Mouse (Mus musculus) ZHBTc4 (cell line): ENCODE results near the gene Mxd3.
A peak's percentile ranks its signal among the peaks of the same experiment; 100 is the strongest.

Experiments
- DNase-seq: peaks from one replicate; pipeline ENCODE4 v3.0.0-alpha.2; 2011; ENCODE audit warnings: low read depth, low spot score

Mxd3 gene

DNA sequence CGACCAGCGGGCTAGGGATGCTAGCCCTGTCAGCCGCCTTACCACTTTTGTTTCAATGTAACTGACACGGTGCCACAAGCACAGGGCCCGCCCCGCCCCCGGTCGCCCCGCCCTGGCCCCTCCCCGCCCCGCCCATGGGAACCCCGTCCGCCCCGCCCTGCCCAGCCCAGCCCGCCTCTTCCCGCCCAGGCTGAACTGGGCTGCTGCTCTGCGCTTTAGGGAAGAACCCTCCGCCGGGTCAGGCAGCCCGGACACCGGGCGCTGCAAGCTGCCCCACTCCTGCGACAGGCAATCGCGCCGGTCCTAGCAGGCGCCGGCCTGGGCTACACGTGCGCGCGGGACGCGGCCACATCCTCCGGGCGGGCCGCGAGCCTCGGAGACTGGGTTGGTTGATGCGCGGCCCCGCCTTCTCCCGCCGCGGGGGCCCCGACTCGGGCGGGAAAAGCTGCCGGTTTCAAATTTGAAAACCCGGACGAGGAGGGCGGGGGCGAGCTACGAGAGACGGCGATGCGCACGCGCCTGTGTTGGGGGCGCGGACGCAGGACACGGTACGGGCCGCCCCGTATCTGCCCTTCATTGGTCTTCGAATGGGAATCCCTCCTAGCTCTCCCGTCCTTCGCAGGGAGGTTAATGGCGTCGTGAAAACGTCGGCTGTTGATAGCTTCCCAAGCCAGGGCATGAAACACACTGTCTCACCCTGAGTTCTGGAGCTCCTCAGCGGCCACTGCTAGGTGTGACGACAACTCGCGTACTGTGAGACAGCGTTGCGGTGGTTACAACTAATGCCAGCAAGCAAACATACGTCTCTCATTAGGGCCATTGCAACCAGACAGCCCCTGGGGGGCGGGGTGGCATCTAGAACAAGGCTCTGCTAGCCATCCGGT lies at the start of gene Mxd3:
Gene Mxd3 (minus strand): TSS at position 141 of the 884 bp plus-strand sequence.
- peak; percentile 93 for DNase-seq

GRCm38 (mm10) chr13:55378907-55379580 lies 49.4 kb upstream of the Mxd3 start:
- peak; percentile 80 for DNase-seq

DNA sequence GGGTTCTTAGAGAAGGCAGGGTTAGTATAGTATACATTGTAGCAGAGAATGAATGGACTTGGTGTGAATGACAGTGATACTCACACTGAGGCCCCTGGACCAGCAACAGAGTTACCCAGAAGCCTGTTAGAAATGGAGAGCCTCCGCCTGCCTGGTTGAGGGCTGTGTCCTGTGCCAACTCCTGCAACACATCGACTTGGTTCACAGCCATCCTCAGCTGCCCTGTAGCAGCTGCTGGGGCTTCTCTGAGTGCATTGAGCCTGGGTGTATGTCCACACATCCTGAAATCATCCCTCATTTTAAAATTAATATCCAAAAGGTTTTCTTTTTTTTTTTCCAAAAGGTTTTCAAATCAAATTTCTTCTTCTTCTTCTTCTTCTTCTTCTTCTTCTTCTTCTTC lies 46.3 kb upstream of the Mxd3 start:
- DNase-seq, result no peak

DNA sequence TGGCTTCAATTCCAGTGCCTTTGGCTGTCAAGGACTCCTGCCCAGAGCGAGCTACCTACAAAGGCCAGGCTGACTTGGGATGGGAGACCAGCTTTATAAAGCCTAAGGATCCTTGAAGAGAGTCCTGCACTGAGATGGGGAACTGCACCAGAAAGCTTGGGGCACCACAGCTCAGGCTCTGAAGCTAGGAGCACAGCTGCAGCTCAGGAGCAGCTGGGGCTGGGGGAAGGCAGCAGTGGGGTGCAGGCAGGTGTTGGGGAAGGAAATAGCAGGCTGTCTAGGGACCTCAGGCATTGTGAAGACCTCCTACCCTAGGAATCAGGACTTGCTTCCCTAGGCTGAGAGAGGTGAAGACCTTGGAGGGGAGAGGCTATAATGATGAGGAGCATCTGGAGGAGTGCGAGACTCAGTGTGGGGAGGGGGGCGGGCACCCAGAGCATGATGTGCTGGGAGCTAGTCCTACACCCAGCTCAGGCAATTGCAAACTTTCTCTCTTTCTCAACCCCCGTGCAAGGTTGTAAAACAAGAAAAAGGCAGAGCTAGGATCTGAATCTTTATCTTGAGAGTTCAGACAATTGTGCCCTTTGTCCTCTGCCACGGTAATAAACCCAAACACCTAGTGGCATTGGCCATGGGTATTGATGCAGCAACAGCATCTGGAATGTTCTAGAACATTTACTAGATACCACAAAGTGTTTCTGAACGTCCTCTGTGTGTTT lies 44.7 kb upstream of the Mxd3 start:
- no peak for DNase-seq

- no peak for DNase-seq
Measured at GRCm38 (mm10) chr13:55371740-55372139, 42.1 kb upstream of the Mxd3 start.

DNA sequence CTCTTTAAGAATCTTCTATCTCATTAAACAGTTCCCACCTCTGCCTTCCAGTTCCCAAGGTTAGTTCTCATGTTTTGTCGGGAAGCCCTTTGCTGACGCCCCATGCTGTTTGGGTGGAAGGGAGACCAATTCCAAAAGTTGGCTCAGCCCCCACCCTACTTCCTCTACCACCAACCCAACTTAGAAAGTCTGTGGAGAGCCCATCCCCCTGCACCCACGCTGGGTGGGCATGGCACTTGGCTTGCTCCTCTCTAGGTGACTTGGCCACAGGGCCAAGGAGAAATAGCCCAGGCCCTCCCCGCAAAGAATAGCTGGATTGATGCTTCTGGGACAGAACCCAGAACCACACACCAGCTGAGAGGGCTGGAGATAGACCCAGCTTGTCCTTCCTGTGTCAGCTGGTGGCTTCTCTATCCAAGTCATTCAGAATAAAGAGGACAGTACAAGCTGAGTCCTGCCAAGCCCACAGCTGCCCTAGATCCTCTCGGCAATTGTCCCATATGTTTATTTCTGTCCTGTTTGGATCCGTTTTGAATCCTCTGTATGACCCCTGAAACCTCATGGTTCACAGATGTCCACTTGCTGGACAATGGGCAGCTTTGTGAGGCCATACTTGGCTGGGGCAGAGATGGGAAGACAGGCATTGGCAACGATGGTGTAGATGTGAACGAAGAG lies 41.5 kb upstream of the Mxd3 start:
- DNase-seq, result no peak

GRCm38 (mm10) chr13:55370234-55370633 lies 40.6 kb upstream of the Mxd3 start:
- no peak for DNase-seq

GRCm38 (mm10) chr13:55369531-55370114 lies 40.0 kb upstream of the Mxd3 start, which contains the start of gene Rgs14:
TSS of gene Rgs14 (plus strand) at chr13:55369732.
- DNase-seq, result no peak

GRCm38 (mm10) chr13:55368401-55368800 lies 38.8 kb upstream of the Mxd3 start:
- DNase-seq, result no peak

- peak; percentile 99 for DNase-seq
Measured at GRCm38 (mm10) chr13:55362453-55363060, 32.9 kb upstream of the Mxd3 start, which contains the start of gene Lman2. TSS of gene Lman2 (minus strand) at chr13:55362783.

DNA sequence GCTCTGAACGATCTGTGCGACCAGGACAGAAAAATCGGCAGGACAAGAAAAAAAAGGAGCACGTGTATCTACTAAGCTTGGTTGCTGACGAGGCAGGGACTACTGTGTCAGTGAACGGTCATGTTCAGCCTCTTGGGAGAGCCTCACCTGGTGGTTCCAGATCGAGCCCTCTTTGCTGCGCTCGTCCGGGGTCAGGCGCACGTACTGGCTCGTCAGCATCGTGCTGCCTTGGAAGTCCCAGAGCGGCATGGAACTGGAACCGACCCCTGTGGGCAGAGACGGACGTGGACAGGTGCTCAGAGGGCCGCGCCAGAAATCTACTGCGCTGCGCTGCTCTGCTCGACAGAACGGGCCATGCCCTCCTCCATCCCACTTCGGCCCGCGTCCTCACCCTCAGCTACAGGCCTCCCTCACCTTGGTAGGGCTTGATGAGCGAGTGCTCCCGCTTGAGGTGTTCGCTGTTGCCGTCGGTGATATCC lies 32.4 kb upstream of the Mxd3 start:
- DNase-seq, result no peak

DNA sequence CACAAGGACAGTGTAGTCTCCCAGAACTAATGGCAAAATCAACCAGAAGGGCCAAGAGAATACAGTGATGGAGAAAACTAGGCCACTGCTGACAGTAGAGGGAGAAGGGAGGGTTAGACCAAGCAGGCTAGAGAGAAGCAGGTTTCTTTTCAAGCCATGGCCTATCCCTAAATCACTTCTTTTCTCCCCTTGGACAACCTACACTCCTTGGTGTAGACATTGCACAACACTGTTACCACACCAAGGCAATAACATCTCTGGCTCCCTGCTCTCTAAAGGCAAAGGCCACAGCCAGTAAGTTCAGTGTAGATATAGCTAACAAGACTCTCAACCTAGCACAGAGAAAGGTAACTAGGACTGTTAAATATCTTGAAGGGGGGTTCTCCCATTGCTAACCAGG lies 31.5 kb upstream of the Mxd3 start:
- DNase-seq, result no peak

DNA sequence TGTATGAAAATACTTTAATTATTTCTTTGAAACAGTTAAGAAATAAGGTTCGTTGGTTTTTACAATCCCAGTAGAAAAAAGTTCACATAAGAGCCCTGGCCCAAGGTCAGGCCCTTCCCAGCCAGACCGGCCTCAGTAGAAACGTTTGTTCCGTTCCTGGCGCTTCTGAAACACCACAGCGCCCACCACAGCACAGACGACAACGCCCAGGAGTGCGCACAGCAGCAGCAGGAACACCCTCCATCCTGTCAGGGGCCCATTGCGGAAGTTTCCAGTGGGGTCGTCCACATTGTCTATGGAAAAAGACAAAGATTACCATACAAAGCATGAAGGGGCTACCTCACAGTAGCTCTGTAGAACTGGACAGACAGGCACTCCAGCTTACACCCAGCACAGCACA lies 17.1 kb upstream of the Mxd3 start:
- no peak for DNase-seq

DNA sequence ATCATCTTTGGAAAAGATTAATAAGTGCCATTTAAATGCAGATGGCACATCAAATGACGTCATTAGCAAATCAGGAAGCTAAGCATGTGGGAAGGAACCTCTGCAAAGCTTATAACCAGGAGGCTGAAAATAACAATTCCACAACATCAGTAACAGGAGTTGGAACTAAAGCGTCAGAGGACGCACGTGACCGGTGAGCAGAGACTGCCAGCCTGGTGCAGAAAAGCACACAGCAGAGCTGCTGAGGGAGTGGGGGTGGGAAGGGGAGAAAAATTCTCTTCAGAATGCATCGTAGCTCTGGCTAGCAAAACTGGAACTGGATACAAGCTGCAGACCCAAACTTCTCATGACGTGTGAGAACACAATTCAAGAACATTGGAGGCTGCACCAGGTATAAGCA lies 14.7 kb upstream of the Mxd3 start:
- DNase-seq, result no peak

- DNase-seq, result no peak
Measured at GRCm38 (mm10) chr13:55342469-55342868, 12.8 kb upstream of the Mxd3 start.

DNA sequence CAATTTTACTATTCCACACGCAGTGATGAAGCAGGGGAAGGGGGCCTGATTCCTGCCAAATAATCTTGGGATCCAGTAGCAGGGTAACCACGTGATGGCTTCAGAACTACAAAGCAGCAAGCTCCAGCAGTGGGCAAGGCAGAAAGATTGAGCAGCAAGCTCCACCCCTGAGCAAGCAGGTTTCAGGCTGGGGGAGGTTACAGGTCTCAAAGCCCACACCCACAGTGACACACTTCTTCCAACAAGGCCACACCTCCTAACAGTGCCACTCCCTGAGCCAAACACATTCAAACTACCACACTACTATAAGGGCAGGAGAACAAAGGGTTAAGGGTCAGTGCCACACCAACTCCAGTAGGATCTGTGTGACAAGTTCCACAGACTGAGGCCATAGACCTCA lies 9.6 kb upstream of the Mxd3 start:
- DNase-seq, result peak; percentile 91

DNA sequence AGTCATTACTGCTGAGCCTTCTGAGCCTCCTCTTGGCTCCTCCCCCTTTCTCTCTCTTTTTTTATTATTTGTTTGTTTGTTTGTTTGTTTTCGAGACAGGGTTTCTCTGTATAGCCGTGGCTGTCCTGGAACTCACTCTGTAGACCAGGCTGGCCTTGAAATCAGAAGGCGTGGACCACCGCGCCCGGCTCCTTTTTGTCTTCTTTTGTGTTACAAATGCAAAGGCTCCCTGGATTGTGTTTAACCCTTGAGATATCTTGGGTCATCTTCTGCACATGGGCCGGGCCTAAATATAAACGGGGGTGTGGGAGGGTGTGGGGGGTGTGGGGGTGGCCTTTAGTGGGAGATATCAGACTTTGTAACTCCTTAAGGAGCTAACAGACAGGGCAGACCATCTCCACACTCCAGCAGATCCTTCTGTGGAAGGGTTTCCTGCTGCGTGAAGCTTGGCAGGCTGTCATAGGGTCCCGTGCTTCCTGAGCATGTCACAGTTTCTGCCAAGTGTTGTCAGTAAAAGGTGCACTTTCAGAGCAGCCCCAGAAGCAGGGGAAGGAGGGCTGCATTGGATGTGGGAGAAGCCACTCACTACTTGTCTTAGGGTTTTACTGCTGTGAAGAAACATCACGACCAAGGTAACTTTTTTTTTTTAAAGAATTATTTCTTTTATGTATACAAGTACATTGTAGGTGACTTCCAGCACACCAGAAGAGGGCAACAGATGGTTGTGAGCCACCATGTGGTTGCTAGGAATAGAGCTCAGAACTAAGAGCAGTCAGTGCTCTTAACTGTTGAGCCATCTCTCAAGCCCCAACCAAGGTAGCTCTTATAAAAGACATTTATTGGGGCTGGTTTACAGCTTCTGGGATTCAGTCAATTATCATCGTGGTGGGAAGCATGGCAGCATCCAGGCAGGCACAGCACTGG lies 8.8 kb upstream of the Mxd3 start:
- DNase-seq, result peak; percentile 73

DNA sequence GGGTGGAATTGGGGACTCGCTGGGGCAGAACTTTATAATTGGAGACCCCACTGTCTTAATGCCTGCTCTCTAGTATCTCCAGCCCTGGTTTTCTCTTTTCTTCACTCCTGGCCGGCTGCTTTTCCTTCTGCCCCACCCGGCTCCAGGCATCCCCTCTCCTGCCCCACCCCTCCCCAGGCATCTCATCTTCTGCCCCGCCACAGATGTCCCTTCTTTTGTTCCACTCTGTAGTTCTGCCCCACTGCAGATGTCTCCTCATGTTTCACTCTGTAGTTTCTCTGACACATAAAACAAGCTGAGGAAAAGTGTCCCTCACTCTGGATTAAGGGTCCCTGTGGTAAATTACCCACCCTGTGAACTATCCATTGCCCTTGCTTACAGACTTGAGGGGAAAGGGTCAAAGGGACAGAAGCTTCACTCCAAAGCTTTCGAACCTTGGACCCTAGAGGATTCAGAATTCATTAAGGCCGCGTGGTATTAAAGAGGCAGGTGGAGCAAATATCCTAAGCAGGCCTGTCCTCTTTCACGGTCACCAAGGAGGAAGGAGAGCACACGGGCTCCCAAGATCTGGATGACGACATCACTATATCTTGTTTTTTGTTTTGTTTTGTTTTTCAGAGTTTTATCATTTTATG lies 7.8 kb upstream of the Mxd3 start:
- no peak for DNase-seq

- peak; percentile 66 for DNase-seq
Measured at GRCm38 (mm10) chr13:55335701-55336100, 6.1 kb upstream of the Mxd3 start.
